Mouse (Mus musculus) lung, postnatal 25 days (tissue): Measurements from ENCODE around the gene Svs3a.
"Not testable (repeated sequence)": the region's sequence is repeated elsewhere in the genome, so short reads cannot be mapped to it uniquely, and the experiment has no call there.

Source experiments
- DNase-seq: peaks from one replicate; pipeline ENCODE4 v3.0.0; 2022; ENCODE audit warnings: low spot score

Svs3a gene

DNA sequence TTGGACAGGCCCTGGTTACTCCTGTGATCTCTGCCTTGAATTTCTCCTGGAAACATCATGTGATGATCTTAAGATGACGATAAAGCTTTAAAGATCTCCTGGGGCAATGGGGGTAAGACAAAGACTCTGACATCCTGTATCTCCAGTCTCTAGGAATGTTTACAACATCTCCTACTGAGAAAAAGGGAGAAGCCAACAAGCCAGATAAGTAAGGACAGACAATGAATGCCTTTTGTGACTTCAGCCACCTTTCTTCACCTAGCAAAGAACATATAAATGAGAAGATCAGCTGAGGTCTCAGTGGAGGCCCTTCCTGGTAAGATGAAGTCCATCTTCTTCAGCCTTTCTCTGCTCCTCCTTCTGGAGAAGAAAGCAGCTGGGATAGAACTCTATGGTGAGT lies at the start of gene Svs3a:
Gene Svs3a (plus strand): TSS at position 301 of the 400 bp plus-strand sequence.
- DNase-seq = not testable (repeated sequence)

DNA sequence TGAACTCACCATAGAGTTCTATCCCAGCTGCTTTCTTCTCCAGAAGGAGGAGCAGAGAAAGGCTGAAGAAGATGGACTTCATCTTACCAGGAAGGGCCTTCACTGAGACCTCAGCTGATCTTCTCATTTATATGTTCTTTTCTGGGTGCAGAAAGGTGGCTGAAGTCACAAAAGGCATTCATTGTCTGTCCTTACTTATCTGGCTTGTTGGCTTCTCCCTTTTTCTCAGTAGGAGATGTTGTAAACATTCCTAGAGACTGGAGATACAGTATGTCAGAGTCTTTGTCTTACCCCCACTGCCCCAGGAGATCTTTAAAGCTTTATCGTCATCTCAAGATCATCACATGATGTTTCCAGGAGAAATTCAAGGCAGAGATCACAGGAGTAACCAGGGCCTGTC lies 32.5 kb upstream of the Svs3a start, which contains the start of gene Svs3b:
Gene Svs3b (minus strand): TSS at position 101 of the 400 bp plus-strand sequence.
- not testable (repeated sequence) for DNase-seq

DNA sequence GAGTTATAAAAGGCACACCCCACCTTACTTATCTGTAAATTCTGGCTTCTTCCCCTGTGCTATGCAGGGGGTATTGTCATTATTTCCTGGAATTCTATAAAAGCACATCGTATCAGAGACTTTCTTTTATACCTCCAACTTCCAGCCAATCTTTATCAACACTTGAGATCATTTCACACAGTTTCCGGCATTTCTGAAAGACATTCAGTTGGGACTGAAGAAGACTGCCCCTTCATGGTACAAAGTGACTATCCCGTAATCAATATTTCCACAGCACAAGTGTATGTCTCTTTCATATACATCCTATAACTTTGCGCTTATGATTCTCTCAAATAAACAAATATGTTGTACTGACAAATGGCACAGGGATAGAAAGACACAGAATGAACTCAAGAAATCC lies 10.7 kb upstream of the Svs3a start, which contains the start of gene Svs4:
Gene Svs4 (minus strand): TSS at position 101 of the 400 bp plus-strand sequence.
- no peak for DNase-seq

DNA sequence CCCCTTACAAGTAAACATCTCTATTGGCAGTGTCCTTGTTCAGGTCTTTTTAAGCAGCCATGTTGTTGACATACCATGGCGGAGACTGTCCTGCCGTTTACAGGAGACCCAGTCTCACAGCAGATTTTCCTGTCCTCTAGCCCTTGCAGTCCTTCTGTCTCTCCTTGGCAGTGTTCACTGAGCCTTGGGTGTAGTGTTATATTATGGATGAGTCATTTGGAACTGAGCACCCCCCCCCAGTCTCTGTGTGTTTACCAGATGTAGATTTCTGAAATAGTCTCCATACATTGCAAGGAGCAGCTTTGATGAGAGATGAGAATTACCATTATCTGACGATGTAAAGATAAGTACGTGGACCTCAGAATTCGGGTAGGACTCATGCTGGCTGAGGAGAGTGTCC lies 23.5 kb downstream of the Svs3a start:
- DNase-seq = no peak

DNA sequence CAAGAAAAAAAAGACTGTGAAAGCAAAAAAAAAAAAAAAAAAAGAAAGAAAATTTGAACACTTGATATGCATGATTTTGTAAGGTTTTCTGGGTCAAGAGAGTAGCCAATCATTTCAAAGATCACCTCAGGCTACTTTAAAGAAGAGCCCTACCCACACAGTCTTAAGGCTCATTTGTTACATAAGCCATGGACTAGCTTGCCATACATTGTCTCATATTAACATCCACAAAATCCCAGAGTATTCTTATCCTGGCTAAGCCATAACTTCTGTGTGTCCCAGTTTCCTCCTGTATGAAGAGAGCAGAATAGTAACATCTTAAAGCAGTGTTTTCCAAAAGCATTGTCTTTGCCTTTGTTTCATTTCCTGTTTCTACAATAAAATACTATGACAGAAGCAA lies 26.4 kb downstream of the Svs3a start:
- DNase-seq = not testable (repeated sequence)

DNA sequence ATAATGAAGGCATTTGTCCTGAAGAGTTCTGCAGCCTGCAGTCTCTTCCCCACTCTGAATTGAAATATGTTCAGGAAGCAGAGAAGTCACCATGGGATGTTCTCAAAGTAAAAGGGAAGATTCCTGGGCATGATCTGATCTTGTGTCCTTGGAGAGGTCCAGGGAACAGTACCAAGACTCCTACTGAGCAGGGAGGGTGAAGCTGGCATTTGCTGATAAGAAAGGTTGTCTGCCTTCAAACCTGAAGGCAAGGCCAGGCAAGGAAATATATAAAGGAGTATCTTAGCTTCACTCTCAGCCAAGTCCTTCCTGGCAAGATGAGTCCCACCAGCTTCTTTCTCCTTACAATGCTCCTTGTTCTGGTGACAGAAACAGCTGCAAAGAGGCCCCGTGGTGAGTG lies 27.4 kb downstream of the Svs3a start, which contains the start of gene Svs6:
Gene Svs6 (plus strand): TSS at position 301 of the 400 bp plus-strand sequence.
- not testable (repeated sequence) for DNase-seq

DNA sequence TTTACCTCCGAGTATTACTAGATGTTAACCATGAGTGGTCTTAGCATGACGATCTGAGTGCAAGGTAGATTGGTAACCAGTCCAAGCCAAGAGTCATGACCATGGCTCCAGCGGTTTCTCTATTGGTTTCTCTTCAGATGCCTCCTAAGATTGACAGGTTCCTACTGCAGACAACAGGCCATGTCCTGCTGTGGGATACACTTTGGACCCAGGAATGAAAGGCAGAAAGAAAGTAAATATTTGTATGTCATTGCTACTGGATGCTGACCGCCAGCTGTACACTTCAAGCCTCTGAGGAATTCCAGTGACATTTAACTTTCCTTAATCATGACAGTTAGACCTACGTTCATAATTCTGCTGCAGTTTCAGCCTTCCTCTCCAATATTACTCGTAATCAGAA lies 31.9 kb downstream of the Svs3a start:
- DNase-seq = no peak

DNA sequence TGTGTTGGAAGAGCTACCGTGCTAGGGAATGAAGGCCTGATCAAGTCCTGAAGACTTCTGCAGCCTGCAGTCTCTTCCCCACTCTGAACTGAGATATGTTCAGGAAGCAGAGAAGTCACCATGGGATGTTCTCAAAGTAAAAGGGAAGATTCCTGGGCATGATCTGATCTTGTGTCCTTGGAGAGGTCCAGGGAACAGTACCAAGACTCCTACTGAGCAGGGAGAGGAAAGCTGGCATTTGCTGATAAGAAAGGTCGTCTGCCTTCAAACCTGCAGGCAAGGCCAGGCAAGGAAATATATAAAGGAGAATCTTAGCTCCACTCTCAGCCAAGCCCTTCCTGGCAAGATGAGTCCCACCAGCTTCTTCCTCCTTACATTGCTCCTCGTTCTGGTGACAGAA lies 43.4 kb downstream of the Svs3a start, which contains the start of gene Svs5:
Gene Svs5 (plus strand): TSS at position 301 of the 400 bp plus-strand sequence.
- DNase-seq = not testable (repeated sequence)
